Mouse (Mus musculus): ENCODE results near the gene Arl4a.

Gene Arl4a

DNA sequence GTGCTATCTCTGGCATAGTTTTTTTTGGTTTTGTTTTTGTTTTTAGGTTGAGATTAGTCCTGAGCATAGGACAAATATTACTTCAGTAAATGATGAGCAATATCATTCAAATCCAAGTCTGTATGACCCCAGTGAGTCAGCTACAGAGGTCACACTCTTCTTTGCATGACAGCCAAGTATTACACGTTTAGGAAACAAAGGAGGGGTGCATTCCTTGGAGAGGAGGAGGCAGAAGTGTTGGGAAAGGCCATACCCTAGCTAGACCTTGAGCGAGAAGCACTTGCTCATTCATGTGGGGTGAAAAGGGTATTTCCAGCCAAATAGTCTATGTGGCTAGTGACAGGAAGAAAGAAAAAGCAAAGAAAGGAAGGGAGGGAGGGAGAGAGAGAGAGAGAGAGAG lies 28.0 kb downstream of the Arl4a start:
- DNase-seq (ENCODE audit: low read depth, low spot score), result no peak

DNA sequence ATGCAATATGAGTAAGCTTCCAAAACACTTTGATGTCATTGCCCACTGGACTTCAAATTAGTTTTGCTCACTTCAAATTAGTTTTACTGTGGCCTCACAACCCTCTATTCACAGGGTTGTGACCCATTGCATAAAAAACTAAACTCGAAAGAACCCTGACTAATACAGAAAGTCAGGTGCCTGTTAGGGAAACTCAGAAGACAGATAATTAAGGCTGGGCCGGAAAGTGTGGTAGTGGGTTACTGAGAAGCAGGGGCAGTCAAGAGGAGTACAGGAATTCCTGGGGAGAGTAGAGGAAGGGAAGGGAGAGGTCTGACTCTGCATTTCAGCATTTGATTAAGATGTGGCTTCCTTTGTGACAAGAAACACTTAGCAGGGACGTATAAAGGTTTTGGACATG lies 29.4 kb downstream of the Arl4a start:
- DNase-seq (ENCODE audit: low read depth, low spot score), result no peak

DNA sequence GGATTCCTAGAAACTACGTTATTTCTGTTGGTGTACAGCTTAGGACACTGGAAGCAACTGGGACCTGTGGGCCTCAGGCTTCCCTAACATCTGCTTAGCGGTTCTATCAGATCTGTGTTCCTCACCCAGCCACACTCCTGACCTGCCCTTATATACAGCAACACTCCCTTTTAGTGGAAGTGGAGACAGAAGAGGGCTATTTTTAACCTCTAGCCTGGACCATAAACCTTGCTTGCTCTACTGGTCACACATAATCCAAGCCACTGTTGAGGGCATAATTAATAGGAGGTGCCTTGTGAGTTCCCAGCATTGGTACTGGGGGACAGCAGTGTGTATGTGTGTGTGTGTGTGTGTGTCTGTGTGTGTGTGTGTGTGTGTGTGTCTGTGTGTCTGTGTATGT lies 33.1 kb downstream of the Arl4a start:
- no peak for DNase-seq (ENCODE audit: low read depth, low spot score)

DNA sequence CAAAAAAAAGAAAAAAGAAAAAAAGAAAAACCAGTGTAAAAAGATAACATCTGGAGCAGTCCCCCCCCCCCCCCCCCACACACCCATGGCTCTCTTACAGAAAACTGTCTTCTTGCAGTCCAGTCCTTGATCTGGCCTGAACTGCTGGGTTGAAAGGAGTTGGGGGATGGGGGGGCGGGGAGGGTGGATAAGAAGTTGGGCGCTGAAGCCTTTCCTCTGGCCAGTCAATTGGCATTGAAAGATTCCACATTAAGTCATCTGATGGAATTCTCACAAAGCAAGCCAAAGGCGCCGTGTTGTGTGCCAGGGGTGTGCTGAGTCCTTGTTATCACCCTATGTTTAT lies 39.0 kb downstream of the Arl4a start:
- DNase-seq (ENCODE audit: low read depth, low spot score), result no peak

DNA sequence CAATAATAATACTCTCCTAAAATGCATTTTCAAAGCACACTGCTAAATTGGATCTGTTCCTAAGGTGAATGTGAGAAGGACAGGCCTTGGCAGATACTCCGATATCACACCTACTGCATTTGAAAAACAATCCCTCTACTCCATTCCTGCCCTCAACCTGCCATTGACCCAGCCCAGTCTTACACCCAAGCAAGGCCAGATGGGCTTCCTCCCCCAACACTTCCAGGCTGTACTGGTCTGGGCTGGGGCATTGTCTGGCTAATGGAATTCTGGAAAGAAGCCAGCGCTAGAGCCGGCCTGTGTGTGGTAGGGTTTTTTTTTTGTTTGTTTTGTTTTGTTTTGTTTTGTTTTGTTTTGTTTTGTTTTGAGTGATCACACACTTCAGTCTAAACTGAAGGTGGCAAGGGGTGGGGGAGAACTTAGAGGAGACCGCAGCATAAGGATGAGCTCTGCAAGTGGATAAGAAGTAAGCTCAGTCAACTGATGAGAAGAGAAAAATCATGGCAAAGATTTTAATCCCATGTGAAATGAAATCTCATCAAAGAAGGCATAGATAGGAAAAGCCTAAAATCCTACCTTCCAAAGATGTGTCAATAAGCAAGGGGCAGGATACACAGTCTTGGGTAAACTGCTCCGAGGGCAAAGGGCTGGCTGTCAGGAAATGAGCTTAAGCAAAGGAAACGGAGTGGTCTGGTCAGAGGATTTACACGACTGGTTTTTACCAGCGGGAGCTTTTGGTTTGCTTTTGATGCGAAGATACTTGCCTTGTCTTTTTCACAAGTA lies 39.6 kb downstream of the Arl4a start:
- DNase-seq (ENCODE audit: low read depth, low spot score), result no peak

DNA sequence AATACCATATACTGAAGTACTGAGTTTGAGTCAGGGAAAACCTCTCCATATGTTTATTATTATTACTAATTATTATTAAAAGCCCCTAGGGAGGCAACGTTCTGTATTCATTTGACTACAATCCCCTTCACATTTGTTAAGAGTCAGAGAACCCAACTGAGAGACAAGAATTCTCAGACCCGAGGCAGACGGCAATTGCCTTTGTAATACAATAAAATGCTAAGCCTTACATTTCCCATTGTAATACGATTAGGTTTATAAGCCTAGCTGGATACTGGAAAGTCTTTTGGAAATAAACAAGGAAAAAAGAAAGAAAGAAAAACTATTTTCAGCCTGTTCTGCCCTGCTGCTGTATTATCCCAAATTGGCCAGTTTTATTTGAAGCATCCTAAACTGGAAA lies 40.2 kb downstream of the Arl4a start:
- DNase-seq (ENCODE audit: low read depth, low spot score), result no peak

DNA sequence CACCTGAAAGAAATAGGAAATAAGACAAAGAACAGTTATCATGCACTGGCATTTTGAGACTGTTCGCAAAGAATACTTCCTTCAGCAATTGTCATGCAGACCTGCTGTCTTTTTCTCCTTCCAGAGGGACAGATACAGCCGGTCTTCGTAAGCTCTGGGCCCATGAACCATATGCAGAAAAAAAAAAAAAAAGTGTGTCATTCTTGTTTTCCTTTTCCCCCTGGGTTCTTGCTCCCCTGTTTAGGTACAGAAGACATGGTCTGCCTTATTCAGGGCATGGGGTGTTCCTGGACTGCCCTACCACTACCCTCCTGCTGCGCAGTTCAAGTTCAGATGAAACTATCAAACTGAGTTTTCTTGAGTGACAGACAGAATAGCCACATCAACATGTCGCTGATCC lies 41.8 kb downstream of the Arl4a start:
- DNase-seq (ENCODE audit: low read depth, low spot score), result no peak

DNA sequence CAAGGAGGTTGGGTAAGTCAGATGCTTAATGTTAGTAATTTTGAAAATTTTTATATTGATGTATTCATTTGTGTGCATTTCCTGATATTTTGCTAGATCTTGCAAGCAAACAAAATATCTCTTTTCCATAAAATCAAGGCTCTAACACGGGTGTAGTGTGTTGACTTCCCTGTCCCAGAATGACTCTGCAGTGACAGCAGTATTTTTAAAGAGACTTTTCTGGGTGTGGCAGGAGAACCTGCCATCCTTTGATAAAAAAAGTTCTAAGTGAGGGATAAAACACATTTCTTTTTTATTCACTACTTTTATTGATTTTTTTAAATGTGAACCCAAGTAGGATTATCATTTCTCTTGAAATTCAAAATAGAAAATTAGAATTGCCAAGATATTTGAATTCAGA lies 42.2 kb downstream of the Arl4a start:
- peak; percentile 62 for DNase-seq (ENCODE audit: low read depth, low spot score)

DNA sequence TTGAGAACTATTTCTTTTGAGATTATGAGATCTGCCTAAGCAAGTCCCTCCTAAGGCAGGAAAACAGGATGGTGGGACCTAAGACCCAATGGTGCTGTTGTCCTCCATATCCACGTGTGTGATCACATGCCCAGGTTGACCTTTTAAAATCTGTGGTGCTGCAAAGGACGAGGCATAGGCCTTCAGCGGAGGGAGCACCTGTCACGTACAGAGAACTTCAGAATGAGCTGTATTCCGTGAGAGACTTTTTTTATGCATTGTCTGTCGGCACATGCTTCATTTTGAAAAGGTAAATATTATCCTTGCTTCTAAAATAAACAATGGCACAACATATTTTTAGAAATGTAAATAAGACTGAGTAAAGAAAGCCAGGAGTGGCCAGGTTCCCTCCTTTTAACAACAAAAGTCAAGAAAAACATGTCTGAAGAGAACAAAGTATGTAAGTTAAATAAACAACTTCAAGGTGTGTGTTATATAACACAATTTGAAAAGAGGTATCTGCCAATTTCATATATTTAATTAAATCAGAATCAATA lies 45.0 kb downstream of the Arl4a start:
- DNase-seq (ENCODE audit: low read depth, low spot score), result no peak

DNA sequence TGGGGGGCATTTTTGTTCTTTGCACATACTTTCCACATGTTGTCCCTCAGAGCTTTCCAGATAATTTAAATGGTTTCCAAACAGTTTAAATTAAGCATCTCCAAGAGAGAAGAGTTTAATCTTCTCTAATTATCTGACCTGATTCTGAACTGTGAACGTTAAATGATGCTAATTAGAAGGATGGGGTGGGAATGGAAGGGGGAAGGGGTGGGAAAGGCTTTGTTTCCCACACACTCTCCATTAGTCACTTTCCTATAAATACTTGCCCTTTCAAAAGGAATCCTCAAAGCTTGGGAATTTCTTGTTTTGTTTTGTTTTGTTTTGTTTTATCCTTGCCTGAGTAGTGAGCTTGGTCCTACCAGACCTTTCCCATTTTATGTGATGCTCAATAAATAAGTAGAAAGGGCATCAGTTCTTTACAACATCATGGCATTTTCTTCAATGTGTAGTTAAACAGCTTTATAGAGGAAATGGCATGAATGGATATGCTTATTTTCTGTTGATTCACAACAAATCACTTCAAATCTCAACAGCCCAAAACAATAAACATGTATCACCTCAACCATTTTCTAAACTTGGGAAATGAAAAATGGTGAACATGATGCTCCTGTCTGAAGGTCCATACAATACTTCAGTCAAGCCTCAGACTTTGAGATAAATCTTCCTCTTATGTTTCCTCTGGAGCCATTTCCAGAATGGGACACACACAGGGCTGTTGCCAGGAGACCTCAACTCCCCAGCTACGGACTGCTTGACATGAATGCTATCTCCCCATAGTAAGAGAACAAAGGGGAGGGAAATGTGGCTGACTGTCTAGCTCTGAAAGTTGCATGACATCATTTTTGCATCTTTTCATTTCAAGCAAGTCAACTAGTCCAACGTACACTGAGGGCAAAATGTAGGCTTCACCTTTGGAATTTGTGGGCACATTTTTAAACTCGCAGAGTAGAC lies 46.7 kb downstream of the Arl4a start:
- DNase-seq (ENCODE audit: low read depth, low spot score), result no peak

DNA sequence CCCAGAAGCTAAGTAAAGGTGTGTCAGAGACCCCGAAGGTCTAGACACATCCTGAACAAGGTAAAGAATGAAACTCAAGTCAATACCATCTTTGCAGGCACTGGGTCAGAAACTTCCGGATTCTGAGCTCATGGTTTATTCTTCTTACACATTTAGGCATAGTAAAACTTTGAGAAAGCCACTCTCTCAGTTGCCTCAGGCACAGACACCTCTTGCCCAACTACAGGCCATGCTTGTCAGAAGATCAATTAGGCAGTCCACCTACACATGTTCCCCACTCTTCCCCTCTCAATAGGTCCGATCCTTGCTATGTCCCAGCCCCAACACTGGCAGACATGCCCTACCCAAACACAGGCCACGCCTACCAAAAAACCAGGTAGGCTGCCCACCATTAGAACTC lies 48.7 kb downstream of the Arl4a start:
- DNase-seq (ENCODE audit: low read depth, low spot score), result no peak

DNA sequence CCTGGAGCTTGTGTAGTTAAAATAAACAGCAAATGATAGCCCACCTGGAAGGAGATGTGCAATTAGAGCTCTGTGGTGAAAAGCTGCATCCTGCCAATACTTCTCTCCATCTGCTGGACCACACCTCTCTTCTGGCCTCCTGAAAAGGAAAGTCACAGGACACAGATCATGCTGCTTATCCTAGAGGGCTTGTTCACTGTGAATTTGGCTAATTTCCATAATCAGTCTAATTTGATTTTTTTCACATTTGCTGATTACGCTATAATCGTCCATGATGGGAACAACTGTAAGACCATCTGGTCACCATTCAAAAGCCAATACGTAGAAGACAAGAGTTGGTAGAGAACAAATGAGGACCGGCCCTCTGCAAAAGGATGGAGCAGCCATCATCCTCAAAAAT lies 50.6 kb downstream of the Arl4a start:
- DNase-seq (ENCODE audit: low read depth, low spot score), result no peak

DNA sequence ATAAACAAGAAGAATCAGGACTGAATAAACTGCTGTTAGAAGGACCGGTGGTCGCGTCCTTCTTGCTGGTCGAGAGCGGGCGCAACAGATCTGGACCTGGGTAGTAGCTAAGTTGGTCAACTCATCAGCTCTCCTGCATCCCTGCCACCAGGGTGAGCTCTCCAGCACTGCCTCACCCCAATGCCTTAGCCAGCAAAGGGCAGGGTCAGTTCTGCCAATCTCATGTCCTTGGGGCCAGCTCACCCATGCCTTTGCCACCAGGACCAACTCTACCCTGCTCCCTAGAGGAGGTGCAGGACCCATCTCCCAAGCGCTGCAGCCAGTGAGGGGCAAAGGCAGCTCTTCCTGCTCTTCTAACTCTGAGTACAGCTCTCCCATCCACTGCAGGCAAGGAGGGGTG lies 52.2 kb downstream of the Arl4a start:
- DNase-seq (ENCODE audit: low read depth, low spot score), result no peak

DNA sequence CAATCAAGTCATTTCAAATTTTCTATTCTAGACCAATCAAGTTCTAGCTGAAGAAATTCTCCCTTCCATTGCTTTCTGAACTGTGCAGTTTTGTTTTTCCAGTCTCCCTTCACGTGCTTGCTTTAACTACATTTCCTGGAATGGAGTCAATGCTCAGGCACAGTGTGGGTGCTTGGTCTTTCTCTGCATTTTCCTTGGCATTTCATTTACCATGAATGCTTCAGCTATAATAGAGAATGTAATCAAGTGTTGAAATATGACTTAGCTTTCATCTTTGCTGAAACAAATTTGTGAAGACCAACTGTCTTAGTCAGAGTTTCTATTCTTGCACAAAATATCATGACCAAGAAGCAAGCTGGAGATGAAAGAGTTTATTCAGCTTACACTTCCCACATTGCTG lies 58.0 kb downstream of the Arl4a start:
- DNase-seq (ENCODE audit: low read depth, low spot score), result no peak

DNA sequence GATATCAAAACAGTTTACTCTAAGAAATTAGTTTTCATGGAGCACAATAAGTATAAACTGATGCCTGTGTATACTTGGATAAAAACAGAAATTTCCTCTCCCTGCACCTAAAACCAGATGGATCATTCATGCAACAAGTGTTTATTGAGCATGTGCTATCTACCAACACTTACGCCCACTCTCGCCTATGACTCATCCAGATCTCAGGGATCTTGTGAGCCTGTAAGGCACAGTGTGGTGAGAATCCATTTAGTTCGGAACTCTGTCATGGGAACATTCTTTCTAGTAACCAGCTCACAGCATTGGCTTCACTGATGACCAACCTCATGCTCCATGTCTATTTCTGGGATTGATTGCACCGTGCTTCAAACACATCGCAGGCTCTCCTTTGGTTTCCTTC lies 58.8 kb downstream of the Arl4a start:
- no peak for DNase-seq (ENCODE audit: low read depth, low spot score)

DNA sequence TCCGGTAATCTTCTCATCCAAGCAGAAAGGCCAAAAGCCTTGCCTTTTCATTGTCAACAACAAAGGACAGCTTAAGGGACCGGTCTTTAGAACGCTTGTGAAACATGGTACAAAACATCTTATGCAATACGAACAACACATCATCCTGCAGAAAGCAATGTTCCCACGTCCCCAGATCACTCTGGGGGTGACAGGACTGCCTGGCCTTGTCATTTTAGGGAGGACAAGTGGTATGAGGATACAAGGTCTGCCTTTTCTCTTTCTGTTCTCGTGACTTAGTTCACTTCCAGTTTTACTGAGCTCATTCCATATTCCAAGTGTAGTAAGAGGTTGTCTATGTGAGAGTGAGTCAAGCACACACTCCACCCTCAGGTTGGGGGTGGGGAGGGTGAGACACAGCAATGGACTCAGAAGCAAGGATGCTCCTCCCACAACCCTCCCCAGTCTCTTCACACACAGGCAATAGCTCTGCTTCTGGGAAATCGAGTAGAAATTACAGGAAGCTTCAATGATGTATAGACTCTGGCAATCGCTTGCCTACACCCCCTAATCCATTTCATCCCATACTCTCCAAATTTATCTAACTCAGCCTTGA lies 59.7 kb downstream of the Arl4a start:
- no peak for DNase-seq (ENCODE audit: low read depth, low spot score)

DNA sequence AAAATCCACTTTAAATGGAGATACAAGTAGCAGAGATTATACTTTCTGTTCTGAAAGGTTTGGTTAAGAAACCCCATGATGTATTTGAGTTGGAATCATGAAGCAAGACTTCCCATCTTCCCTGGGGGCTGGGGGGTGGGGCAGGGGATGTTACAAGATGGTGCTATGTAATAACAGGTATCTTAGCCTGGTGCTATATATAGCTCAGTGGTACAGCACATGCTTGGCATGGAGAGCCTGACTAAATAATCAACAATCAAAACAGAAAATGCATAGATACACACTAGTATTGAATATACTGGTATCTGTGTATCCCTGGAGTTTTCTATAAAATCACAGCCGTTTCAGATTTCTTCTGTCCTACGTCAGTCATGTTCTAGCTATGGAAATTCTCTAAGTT lies 61.4 kb downstream of the Arl4a start:
- DNase-seq (ENCODE audit: low read depth, low spot score), result no peak

DNA sequence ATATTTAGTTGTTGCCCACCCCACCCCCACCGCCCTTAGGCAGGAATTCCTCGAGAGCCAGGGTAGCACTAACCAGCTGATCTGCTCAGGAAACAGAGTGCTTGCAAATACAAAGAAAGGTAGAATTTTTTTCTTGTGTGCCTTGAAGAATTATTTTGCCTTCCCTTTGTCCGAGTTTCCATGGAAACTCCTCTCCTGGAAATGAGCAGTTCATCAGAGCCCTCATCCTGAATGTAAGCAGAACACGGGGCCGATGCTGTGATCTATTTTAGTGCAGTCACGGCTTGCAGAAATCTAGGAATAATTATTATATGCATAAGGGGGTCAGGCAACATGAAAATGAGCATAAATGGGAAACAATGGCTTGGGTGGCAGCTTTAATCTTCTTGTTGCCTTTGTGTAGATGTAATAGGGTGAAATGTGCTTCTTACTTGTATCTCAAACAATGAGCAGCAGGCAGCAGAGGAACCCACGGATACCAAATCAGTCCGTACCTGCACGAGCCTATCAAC lies 61.9 kb downstream of the Arl4a start:
- no peak for DNase-seq (ENCODE audit: low read depth, low spot score)

DNA sequence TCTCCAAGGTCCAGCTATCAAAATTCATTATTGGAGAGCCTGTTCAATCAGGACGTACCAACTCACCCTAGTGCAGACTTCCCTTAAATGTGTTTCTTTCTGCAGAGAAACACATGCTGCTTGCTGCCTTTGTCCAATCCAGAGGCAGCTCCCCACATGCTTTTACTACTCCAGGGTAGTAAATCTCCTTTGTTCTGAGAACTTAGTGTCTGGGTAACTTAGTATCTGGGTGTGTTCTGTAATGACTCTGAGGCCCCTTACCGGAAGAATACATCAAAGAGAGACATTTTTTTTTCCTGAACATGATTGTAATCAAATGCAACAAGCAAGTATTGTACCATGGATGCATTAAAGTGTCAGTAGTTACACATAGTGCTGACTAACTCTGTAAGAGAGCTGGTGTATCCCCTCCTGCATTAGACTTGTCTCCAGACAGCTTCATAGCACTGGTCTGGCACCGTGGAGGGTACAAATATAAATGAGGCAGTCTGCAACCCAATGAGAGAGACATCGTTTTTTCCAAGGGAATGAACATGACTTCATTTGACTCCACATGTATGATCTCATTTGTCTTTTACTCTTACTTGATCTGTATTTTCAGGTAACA lies 62.7 kb downstream of the Arl4a start:
- no peak for DNase-seq (ENCODE audit: low read depth, low spot score)

DNA sequence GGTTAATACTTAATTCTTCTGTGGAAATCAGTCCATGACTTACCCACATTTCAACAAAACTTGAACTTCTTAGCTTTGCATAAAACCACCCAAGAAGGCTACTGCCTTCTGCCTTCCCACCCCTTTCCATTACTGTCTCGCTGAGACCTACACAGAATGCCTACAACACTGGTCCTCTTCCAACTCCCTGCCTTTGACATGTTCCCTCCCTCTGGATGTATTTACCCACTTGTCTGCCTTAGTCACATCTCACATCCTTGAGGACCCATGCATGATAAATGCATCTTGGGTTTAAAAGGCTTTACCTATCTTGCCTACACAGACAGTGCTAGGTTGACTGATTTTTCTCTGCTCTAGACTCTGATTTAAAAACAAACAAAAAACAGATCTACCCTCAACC lies 63.6 kb downstream of the Arl4a start:
- DNase-seq (ENCODE audit: low read depth, low spot score), result no peak

DNA sequence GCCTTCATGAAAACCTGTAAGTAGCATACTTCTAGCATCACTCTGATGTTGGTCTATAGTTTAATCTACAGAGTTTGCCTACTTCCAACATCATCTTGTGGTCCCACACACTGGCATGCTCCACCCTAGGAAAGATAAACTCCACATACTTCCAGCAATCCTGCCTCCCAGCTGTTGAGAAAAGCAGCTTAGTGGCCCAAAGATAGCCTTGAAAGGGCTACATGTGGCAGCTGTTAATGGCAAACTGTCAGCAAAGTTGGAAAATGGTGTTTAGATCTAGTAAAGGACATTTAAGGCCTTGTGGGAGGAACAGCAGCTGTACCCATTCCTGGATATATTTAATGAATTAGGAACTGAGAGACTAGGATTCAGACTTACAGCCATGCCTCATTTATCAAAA lies 68.3 kb downstream of the Arl4a start:
- DNase-seq (ENCODE audit: low read depth, low spot score), result no peak

DNA sequence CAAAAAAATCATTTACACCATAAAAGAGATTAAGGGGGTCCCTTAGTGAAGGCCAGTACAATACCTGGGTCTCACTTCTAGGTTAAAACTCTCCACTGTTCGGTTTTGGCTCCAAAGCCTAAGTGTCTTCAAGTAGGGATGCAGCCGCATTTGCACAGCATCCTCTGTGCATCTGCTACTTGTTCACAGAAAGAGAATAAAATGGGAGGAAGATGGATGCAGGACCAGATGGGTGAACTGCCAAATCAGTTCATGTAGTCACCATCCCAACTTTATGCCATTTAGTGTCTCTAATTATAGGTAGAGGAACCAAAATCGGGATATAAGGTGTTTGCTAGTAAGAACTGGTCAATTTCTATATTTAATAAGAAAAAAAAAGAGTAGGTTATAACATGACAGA lies 69.7 kb downstream of the Arl4a start:
- DNase-seq (ENCODE audit: low read depth, low spot score), result no peak
